Mouse (Mus musculus): ENCODE results near the gene Polr1d. TPM values are rescaled to one million over a fixed set of nuclear protein-coding genes. Genes with fewer than 3 reads are reported as not detected.
A peak's percentile ranks its signal among the peaks of the same experiment; 100 is the strongest.

Gene Polr1d
- polyA plus RNA-seq, 1 experiment from 2014 or later = 129 TPM

DNA sequence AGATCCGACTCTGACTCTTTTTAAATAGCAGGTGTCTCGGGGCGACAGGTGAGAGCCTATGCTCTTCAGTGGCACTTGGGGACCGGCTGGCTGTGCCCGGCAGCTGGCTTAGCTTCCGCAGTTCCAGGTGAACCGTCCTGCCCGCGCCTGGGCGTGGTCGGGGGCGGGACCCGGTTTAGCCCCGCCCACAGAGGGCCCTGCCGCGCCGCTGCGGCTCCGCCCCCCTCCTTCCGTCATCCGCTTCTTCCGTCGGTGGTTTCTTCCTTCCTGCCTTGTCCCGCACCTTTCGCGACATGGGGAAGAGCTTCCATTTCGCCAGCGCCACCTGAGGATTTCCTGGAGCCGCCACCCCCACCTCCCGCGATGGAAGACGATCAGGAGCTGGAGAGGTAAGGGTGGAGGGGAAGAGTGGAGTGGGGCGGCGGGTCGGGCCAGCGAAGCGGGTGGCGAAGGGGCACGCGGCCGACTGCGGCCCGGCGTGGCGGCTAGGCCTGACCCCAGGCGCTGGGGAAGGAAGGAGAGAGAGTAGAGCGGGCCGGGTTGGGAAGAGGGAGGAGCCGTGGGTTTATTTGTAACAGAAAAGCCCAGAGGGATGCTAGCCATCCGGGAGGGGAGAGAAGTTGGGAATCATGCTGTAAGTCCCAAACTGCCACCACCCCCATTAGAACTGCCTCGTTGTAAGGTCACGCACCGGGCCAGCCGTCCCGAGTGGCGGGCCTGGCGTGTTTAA lies 620 bp downstream of the Polr1d start:
- under 1% methylated on average over 57 of the region's 57 CpGs for WGBS
- DNase-seq (ENCODE audit: low spot score) = peak; percentile 93
- H3K4me1 ChIP-seq = peaks cover 31% of the 10 kb centered on the region
- peak overlapping the region; percentile 73 for H3K4me3 ChIP-seq
- peak overlapping the region; percentile 87 for H3K27ac ChIP-seq
- peaks cover 33% of the 10 kb centered on the region for H3K36me3 ChIP-seq
- no peaks in the 10 kb centered on the region for H3K27me3 ChIP-seq (ENCODE audit: low read depth, poor library complexity, severe bottlenecking)
- no peaks in the 10 kb centered on the region for H3K9me3 ChIP-seq (replicated peaks)

DNA sequence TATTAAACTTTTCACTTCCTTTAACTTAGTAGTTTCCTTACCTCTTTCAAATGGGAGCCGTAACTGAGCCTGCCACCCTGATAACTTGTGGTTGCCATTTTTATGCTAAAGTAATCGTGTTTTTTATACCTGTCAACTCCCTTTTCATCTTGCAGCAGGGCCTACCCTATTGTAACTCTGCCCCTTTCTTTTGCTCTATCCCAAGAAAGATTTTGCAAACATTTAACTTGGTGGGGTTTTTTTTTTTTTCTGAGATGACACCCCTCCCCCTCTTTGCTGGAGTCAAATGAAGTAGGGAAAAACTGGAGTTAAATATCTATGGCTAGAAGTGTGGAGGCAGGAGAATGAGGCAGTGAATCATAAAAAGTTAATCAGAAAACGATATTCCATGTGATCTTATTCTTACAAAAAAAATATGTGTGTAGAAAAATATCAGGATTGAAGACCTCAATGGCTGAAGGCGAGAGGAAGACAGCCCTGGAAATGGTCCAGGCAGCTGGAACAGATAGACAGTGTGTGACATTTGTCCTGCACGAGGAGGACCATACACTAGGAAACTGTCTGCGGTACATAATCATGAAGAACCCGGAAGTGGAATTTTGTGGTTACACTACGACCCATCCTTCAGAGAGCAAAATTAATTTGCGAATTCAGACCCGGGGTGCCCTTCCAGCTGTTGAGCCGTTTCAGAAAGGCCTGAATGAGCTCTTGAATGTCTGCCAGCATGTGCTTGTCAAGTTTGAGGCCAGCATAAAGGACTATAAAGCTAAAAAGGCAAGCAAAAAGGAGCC lies 1.5 kb downstream of the Polr1d start:
- no peak for DNase-seq (ENCODE audit: low spot score)
- Histone ChIP-seq H3K9me3 (replicated peaks) (no peaks in the 10 kb centered on the region), H3K36me3 (peaks cover 34% of the 10 kb centered on the region), H3K4me3 (peak overlapping the region; percentile 73), H3K4me1 (peaks cover 31% of the 10 kb centered on the region), H3K27me3 (ENCODE audit: low read depth, poor library complexity, severe bottlenecking) (no peaks in the 10 kb centered on the region), H3K27ac (peak overlapping the region; percentile 87)
- 73% methylated on average over 11 of the region's 11 CpGs for WGBS

DNA sequence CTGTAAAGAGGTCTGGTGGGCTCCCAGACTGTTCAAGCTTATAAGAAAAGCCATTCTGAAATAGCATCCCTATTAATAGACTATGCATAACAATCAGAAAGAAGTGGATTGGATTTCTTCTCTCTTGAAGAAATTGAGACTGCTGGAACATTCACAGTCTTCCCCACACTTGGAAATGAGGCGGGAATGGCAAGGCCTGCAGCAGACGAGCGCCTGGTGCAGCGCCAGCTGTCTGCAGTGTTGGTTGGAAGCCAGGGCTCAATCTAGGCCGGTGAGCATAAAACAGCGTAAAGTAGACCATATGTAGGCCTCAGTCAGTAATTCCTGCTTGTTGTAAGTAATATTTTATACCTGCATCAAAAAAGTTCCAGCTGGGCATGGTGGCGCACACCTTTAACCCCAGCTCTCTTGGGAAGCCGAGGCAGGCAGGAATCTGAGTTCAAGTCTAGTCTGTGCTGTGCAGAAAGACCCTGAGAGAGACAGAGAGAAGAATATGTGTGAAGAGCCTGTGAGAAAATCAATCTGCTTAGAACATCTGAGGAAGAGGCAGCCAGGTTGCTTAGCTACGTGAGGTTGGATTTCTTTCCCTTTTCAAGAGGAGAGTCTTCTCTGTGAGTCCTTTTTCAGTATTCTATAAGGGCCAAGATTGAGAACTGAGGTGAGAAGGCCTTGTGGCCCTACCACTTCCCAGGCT lies 8.5 kb downstream of the Polr1d start:
- H3K27ac ChIP-seq = no peak overlapping the region
- 94% methylated on average over 9 of the region's 9 CpGs for WGBS
- H3K9me3 ChIP-seq (replicated peaks) = no peaks in the 10 kb centered on the region
- no peak overlapping the region for H3K4me3 ChIP-seq
- peaks cover 3% of the 10 kb centered on the region; the same call in 1 of the 2 replicates for H3K4me1 ChIP-seq
- H3K27me3 ChIP-seq (ENCODE audit: low read depth, poor library complexity, severe bottlenecking) = no peaks in the 10 kb centered on the region
- peaks cover 61% of the 10 kb centered on the region for H3K36me3 ChIP-seq
- DNase-seq (ENCODE audit: low spot score) = no peak

DNA sequence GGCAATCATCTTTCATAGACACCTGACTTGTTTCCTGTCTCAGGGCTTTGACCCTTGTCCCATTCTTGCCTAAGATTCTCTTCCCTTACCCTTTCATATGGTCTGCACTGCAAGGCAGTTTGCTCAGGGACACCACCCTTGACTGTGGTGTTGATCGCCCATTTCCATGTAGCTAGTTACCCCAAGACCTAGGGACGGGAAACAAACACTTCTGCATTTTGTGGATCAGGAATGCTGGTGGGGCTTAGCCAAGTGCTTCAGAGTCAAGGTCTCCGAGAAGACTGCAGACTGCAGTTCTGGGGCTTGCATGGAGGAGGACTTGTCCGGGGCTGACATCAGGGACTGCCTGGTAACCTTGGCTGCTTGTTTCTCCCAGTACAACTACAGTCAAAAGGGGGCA lies 10.0 kb downstream of the Polr1d start:
- H3K4me3 ChIP-seq = no peak overlapping the region
- 92% methylated on average over 4 of the region's 4 CpGs for WGBS

DNA sequence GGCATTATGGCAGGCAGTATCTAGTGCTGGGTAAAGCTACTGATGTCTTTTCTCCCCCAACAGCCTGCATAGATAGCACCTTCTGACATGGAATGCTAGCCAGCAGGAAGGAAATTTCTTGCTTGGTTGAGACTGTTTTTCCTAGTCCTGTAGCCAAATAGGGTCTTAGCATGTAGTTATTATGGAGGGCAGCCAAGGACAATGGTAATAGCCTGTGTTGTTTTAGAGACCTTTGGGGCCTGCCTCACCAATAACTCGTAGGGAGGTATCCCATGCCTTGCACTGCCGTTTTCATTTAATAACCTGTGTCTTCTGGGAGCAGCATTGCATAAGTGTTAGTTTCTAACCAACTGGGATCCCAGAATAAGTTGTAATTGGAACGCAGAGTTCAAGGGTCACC lies 13.0 kb downstream of the Polr1d start:
- Histone ChIP-seq H3K36me3 (peaks cover 46% of the 10 kb centered on the region), H3K4me3 (no peak overlapping the region), H3K4me1 (peaks cover 3% of the 10 kb centered on the region; the same call in 1 of the 2 replicates), H3K27ac (no peak overlapping the region), H3K27me3 (ENCODE audit: low read depth, poor library complexity, severe bottlenecking) (no peaks in the 10 kb centered on the region), H3K9me3 (replicated peaks) (no peaks in the 10 kb centered on the region)
- WGBS = 75% methylated on average over 3 of the region's 3 CpGs
- no peak for DNase-seq (ENCODE audit: low spot score)

More for the DNA sequence above, 10.0 kb downstream of the Polr1d start:
- peaks cover 3% of the 10 kb centered on the region; the same call in 1 of the 2 replicates for H3K4me1 ChIP-seq
- H3K27me3 ChIP-seq (ENCODE audit: low read depth, poor library complexity, severe bottlenecking) = no peaks in the 10 kb centered on the region
- no peak overlapping the region for H3K27ac ChIP-seq
- no peak for DNase-seq (ENCODE audit: low spot score)
- H3K9me3 ChIP-seq (replicated peaks) = no peaks in the 10 kb centered on the region
- peaks cover 47% of the 10 kb centered on the region for H3K36me3 ChIP-seq

DNA sequence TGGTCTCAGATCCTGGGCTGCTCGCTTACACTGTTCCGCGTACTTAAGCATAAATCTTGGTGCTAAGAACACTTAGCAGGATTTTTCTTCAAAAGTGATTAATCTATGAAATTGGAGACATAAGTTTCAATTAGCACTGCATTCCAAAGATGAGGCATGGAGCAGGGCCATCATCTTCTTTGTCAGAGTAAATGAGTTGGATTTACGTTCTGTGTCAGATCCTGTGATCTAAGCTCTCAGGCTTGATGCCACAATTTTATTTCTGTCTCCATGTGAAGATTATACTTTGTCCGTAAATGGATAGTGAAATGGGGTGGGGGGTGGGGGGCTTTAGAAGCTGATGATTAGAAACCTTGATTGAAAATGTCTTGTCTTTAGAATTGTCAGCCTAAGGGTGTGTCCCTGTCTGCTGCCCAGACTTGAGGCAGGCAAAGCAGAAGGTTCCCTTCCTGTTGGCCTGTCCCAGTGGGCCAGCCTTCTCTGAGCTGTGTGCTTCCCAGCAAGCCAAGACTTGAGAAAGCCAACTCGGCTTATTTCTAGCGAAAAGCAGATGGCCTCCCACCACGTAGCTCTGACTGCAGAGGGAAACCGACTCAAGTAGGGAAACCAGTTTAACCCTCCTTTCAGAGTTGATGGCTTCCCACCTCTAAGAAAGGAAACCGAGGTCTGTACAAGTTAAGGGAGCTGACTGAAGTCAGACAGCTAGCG lies 13.6 kb downstream of the Polr1d start:
- H3K27ac ChIP-seq = no peak overlapping the region
- no peaks in the 10 kb centered on the region for H3K27me3 ChIP-seq (ENCODE audit: low read depth, poor library complexity, severe bottlenecking)
- peaks cover 3% of the 10 kb centered on the region; the same call in 1 of the 2 replicates for H3K4me1 ChIP-seq
- peaks cover 47% of the 10 kb centered on the region for H3K36me3 ChIP-seq
- WGBS = 77% methylated on average over 11 of the region's 11 CpGs
- no peak overlapping the region for H3K4me3 ChIP-seq
- H3K9me3 ChIP-seq (replicated peaks) = no peaks in the 10 kb centered on the region
- DNase-seq (ENCODE audit: low spot score) = no peak

DNA sequence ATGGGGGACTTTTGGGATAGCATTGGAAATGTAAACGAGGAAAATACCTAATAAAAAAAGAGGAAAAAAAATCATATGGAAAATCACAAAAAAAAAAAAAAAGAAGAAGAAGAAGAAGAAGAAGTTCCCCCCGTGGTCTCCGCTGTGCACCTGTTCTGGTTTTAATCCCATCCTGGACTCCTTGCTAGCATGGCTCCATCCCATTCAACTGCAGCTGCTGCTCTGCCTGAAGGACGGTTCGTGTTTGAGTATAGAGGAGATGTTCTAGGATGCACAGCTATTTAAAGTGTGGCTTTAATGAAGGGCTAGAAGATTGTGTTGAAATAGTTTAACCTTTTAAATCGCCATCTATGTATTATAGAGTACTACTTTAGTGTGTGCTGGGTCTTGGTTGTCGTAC lies 15.6 kb downstream of the Polr1d start:
- no peak overlapping the region for H3K27ac ChIP-seq
- H3K4me1 ChIP-seq = peaks cover 3% of the 10 kb centered on the region; the same call in 1 of the 2 replicates
- no peaks in the 10 kb centered on the region for H3K9me3 ChIP-seq (replicated peaks)
- WGBS = 94% methylated on average over 7 of the region's 7 CpGs
- no peaks in the 10 kb centered on the region for H3K27me3 ChIP-seq (ENCODE audit: low read depth, poor library complexity, severe bottlenecking)
- H3K36me3 ChIP-seq = peaks cover 53% of the 10 kb centered on the region
- no peak for DNase-seq (ENCODE audit: low spot score)
- H3K4me3 ChIP-seq = no peak overlapping the region

DNA sequence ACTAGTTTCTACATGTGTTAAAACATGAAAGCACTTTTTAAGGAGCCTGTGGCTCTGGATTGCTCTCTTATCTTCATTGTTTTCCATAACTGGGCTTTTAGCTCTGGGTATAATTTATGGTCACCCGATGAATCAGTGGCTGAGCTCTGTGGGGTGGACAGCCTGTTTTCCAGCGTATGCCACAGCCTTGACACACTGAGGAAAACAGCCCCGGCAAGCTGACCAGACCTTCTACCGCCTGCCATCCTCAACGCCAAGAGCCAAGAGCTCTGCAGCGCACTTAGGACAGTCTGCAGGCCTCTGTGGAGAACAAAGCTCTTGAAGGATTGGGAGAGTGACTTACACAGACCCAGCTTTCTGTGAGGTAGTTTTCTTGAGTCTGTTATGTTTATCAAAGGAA lies 17.4 kb downstream of the Polr1d start:
- 89% methylated on average over 6 of the region's 6 CpGs for WGBS
- peaks cover 47% of the 10 kb centered on the region for H3K36me3 ChIP-seq

DNA sequence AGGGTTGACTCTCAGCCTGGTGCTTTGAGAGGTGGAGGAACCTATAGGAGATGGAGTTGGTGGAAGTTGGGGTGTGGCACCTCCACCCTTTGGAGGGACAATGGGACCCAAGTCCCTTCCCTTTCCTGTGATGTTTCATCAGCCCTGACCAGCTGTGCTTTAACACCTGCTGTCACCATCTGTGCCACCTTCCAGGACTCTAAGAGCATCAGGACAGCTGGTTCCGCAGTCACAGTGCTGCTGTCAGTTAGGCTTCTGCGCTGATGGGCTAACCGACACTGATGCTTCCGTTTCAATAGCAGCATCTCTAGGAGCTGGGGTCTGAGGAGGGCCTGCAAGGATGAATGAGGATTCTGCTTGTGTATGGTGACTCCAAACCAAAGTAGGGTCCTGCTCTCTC lies 19.7 kb downstream of the Polr1d start:
- Histone ChIP-seq H3K9me3 (replicated peaks) (no peaks in the 10 kb centered on the region), H3K4me3 (no peak overlapping the region), H3K27me3 (ENCODE audit: low read depth, poor library complexity, severe bottlenecking) (no peaks in the 10 kb centered on the region), H3K4me1 (no peaks in the 10 kb centered on the region), H3K36me3 (peaks cover 61% of the 10 kb centered on the region), H3K27ac (no peak overlapping the region)
- no peak for DNase-seq (ENCODE audit: low spot score)
- 96% methylated on average over 4 of the region's 4 CpGs for WGBS

More for the DNA sequence above, 17.4 kb downstream of the Polr1d start:
- Histone ChIP-seq H3K4me3 (no peak overlapping the region), H3K9me3 (replicated peaks) (no peaks in the 10 kb centered on the region), H3K4me1 (no peaks in the 10 kb centered on the region; the same call in 1 of the 2 replicates), H3K27ac (no peak overlapping the region), H3K27me3 (ENCODE audit: low read depth, poor library complexity, severe bottlenecking) (no peaks in the 10 kb centered on the region)
- no peak for DNase-seq (ENCODE audit: low spot score)

DNA sequence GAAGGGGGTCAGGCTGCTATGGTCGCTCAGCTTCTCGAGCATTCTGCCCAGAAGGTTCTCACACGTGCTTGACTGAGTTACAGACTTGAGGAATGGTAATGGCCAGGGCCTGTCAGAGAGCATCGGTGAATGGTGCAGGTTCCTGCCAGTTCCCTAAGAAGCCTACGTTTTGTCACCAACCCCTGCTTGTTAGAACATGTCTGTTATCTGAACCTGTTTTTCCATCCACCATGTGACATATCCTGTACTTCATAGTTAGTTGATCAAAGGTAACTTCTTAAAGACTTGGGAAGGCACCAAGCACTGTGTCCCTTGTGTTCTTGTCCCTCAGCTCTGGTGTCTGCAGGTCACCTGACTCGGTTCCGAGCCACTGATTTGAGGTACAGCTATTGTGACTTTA lies 21.8 kb downstream of the Polr1d start:
- peaks cover 74% of the 10 kb centered on the region for H3K36me3 ChIP-seq
- WGBS = 84% methylated on average over 7 of the region's 7 CpGs
- no peak for DNase-seq (ENCODE audit: low spot score)

DNA sequence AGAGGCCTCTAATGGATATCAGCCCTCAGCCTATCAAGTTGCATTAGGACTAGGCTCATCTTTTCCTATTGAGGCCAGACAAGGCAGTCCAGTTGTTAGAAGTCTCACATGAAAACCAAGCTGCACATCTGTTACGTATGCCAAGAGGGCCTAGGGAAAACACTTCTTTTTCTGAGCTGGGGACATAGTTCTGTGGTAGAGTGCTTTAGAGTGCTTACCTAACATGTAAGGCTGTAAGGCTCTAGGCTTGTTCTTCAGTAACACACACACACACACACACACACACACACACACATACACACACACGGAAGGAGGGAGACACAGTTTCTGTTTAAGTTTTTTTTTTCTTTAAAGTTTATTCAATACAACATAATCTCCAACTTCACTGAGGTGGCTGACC lies 23.3 kb downstream of the Polr1d start:
- Histone ChIP-seq H3K27ac (no peak overlapping the region), H3K9me3 (replicated peaks) (no peaks in the 10 kb centered on the region), H3K27me3 (ENCODE audit: low read depth, poor library complexity, severe bottlenecking) (no peaks in the 10 kb centered on the region), H3K4me3 (no peak overlapping the region), H3K36me3 (peaks cover 81% of the 10 kb centered on the region), H3K4me1 (no peaks in the 10 kb centered on the region)
- 89% methylated on average over 2 of the region's 2 CpGs for WGBS
- no peak for DNase-seq (ENCODE audit: low spot score)

More for the DNA sequence above, 21.8 kb downstream of the Polr1d start:
- Histone ChIP-seq H3K27ac (no peak overlapping the region), H3K4me3 (no peak overlapping the region), H3K9me3 (replicated peaks) (no peaks in the 10 kb centered on the region), H3K27me3 (ENCODE audit: low read depth, poor library complexity, severe bottlenecking) (no peaks in the 10 kb centered on the region), H3K4me1 (no peaks in the 10 kb centered on the region)

DNA sequence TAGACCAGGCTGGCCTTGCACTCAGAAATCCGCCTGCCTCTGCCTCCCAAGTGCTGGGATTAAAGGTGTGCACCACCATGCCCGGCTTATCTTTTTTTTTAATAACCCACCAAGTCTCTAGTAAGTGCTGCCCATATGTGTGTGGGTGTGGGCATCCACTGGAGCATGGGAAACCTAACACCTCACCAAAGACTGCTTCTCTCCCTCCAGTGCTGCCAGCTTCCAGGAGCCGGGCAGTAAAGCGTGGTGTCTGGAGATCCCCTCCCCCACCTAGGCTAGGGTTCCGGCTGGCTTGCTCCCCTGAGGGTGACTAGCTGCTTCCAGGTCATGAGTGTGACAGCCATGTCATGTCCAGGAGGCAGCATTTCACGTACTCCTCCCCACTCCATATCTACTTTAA lies 25.4 kb downstream of the Polr1d start:
- Histone ChIP-seq H3K4me3 (no peak overlapping the region), H3K27ac (no peak overlapping the region), H3K36me3 (peaks cover 82% of the 10 kb centered on the region), H3K27me3 (ENCODE audit: low read depth, poor library complexity, severe bottlenecking) (no peaks in the 10 kb centered on the region), H3K4me1 (no peaks in the 10 kb centered on the region), H3K9me3 (replicated peaks) (no peaks in the 10 kb centered on the region)
- 84% methylated on average over 6 of the region's 6 CpGs for WGBS
- DNase-seq (ENCODE audit: low spot score) = no peak
